Mouse (Mus musculus): Measurements from ENCODE around the gene Rnf141. TPM values are rescaled to one million over a fixed set of nuclear protein-coding genes. Genes with fewer than 3 reads are reported as not detected.

Gene Rnf141
- polyA plus RNA-seq, 1 experiment from 2014 or later = 18.3 TPM

- H3K36me3 ChIP-seq = no peaks in the 10 kb centered on the region
- peaks cover 47% of the 10 kb centered on the region for H3K27me3 ChIP-seq (ENCODE audit: low read depth, poor library complexity, severe bottlenecking)
- H3K9me3 ChIP-seq (replicated peaks) = no peaks in the 10 kb centered on the region
- H3K4me1 ChIP-seq = peaks cover 20% of the 10 kb centered on the region
- DNase-seq (ENCODE audit: low spot score) = no peak
- 11% methylated on average over 16 of the region's 16 CpGs for WGBS
- H3K27ac ChIP-seq = peak within 1 kb of the TSS; percentile 70
- H3K4me3 ChIP-seq = peak within 1 kb of the TSS; percentile 62
Measured at GRCm38 (mm10) chr7:110768001-110768400, 76.3 kb downstream of the Rnf141 start, which contains the start of gene Ampd3. Ampd3 (plus strand) TSS chr7:110768206.

- Histone ChIP-seq H3K27me3 (ENCODE audit: low read depth, poor library complexity, severe bottlenecking) (peaks cover 11% of the 10 kb centered on the region), H3K9me3 (replicated peaks) (no peaks in the 10 kb centered on the region), H3K4me1 (peaks cover 1% of the 10 kb centered on the region), H3K36me3 (no peaks in the 10 kb centered on the region), H3K27ac (no peak overlapping the region), H3K4me3 (no peak overlapping the region)
- DNase-seq (ENCODE audit: low spot score) = no peak
- WGBS = 88% methylated on average over 5 of the region's 5 CpGs
Measured at GRCm38 (mm10) chr7:110762605-110763180, 81.6 kb downstream of the Rnf141 start.

GRCm38 (mm10) chr7:110756440-110756839 is 87.8 kb downstream of the Rnf141 start:
- no peak overlapping the region for H3K4me3 ChIP-seq
- H3K36me3 ChIP-seq = no peaks in the 10 kb centered on the region
- H3K27ac ChIP-seq = no peak overlapping the region
- 68% methylated on average over 2 of the region's 2 CpGs for WGBS
- H3K4me1 ChIP-seq = peaks cover 37% of the 10 kb centered on the region
- no peak for DNase-seq (ENCODE audit: low spot score)
- no peaks in the 10 kb centered on the region for H3K27me3 ChIP-seq (ENCODE audit: low read depth, poor library complexity, severe bottlenecking)
- H3K9me3 ChIP-seq (replicated peaks) = no peaks in the 10 kb centered on the region

- WGBS = 15% methylated on average over 5 of the region's 5 CpGs
- Histone ChIP-seq H3K27me3 (ENCODE audit: low read depth, poor library complexity, severe bottlenecking) (no peaks in the 10 kb centered on the region), H3K27ac (peak overlapping the region; percentile 17; the same call in 1 of the 2 replicates), H3K36me3 (no peaks in the 10 kb centered on the region), H3K4me3 (no peak overlapping the region; the same call in 1 of the 2 replicates), H3K9me3 (replicated peaks) (no peaks in the 10 kb centered on the region), H3K4me1 (peaks cover 37% of the 10 kb centered on the region)
- DNase-seq (ENCODE audit: low spot score) = peak; percentile 58
Measured at GRCm38 (mm10) chr7:110753926-110754330, 90.3 kb downstream of the Rnf141 start.

- no peaks in the 10 kb centered on the region for H3K9me3 ChIP-seq (replicated peaks)
- no peaks in the 10 kb centered on the region for H3K27me3 ChIP-seq (ENCODE audit: low read depth, poor library complexity, severe bottlenecking)
- peak; percentile 31 for DNase-seq (ENCODE audit: low spot score)
- H3K36me3 ChIP-seq = no peaks in the 10 kb centered on the region
- H3K27ac ChIP-seq = peak overlapping the region; percentile 46
- peaks cover 37% of the 10 kb centered on the region for H3K4me1 ChIP-seq
- no peak overlapping the region for H3K4me3 ChIP-seq
- WGBS = 88% methylated on average over 1 of the region's 1 CpGs
Measured at GRCm38 (mm10) chr7:110753310-110753709, 90.9 kb downstream of the Rnf141 start.

GRCm38 (mm10) chr7:110751634-110752033 is 92.6 kb downstream of the Rnf141 start:
- Histone ChIP-seq H3K4me3 (no peak overlapping the region), H3K9me3 (replicated peaks) (no peaks in the 10 kb centered on the region), H3K27ac (no peak overlapping the region), H3K36me3 (no peaks in the 10 kb centered on the region), H3K4me1 (peaks cover 34% of the 10 kb centered on the region), H3K27me3 (ENCODE audit: low read depth, poor library complexity, severe bottlenecking) (no peaks in the 10 kb centered on the region)
- DNase-seq (ENCODE audit: low spot score) = no peak
- 91% methylated on average over 1 of the region's 1 CpGs for WGBS

GRCm38 (mm10) chr7:110750834-110751233 is 93.4 kb downstream of the Rnf141 start:
- peak overlapping the region; percentile 3; the same call in 1 of the 2 replicates for H3K27ac ChIP-seq

More at GRCm38 (mm10) chr7:110750834-110751233, 93.4 kb downstream of the Rnf141 start:
- Histone ChIP-seq H3K36me3 (no peaks in the 10 kb centered on the region), H3K9me3 (replicated peaks) (no peaks in the 10 kb centered on the region), H3K27me3 (ENCODE audit: low read depth, poor library complexity, severe bottlenecking) (no peaks in the 10 kb centered on the region), H3K4me3 (no peak overlapping the region), H3K4me1 (peaks cover 29% of the 10 kb centered on the region)
- DNase-seq (ENCODE audit: low spot score) = no peak
- whole genome bisulfite sequencing = 78% methylated on average over 4 of the region's 4 CpGs

Small RNA genes within 50 kb of the gene (microRNA-seq; reads per million reads assigned to microRNA genes)
- not detected for gene Gm47282

Other genes with a start within 250 kb of the Rnf141 start
- 26.8 and 28.7 TPM in 2 replicates for gene Sbf2, start 229.5 kb downstream of the Rnf141 start, polyA plus RNA-seq (2016; fragmentation: Nextera tagmentation; extraction: Ambion mirVana)
- gene Adm, start 216.8 kb downstream of the Rnf141 start, polyA plus RNA-seq (2016; fragmentation: Nextera tagmentation; extraction: Ambion mirVana) = 1.3 and 1.6 TPM in 2 replicates
- 1.0 and 1.9 TPM in 2 replicates for gene Ampd3, start 76.3 kb downstream of the Rnf141 start, polyA plus RNA-seq (2016; fragmentation: Nextera tagmentation; extraction: Ambion mirVana)
- 0.18 and 0.30 TPM in 2 replicates for gene Lyve1, start 18.8 kb upstream of the Rnf141 start, polyA plus RNA-seq (2016; fragmentation: Nextera tagmentation; extraction: Ambion mirVana)
- gene Mrvi1, start 138.0 kb upstream of the Rnf141 start, polyA plus RNA-seq (2016; fragmentation: Nextera tagmentation; extraction: Ambion mirVana) = 0.49 and 1.3 TPM in 2 replicates
- gene Ctr9, start 184.5 kb upstream of the Rnf141 start, polyA plus RNA-seq (2016; fragmentation: Nextera tagmentation; extraction: Ambion mirVana) = 64.1 and 80.1 TPM in 2 replicates
- 1,318 and 1,349 TPM in 2 replicates for gene Eif4g2, start 238.6 kb upstream of the Rnf141 start, polyA plus RNA-seq (2016; fragmentation: Nextera tagmentation; extraction: Ambion mirVana)

Measured in limb, embryonic 10.5 days (tissue).